Mouse (Mus musculus): Measurements from ENCODE around the gene 4931428F04Rik. TPM values are rescaled to one million over a fixed set of nuclear protein-coding genes. Genes with fewer than 3 reads are reported as not detected.
"Not testable (repeated sequence)": the region's sequence is repeated elsewhere in the genome, so short reads cannot be mapped to it uniquely, and the experiment has no call there.

4931428F04Rik gene
- total and polyA plus RNA-seq, 2 experiments from 2014 or later, result 3.3 to 3.5 TPM

- no peak overlapping the region for H3K9ac ChIP-seq (replicated peaks; ENCODE audit: low read depth, low read length)
- ATAC-seq (ENCODE audit: insufficient read depth, low read depth) (no peak), DNase-seq (ENCODE audit: low spot score) (no peak)
- H3K27ac ChIP-seq (ENCODE audit: low read depth), result no peak overlapping the region
- H3K4me2 ChIP-seq (ENCODE audit: low read depth, low read length), result no peak overlapping the region
- no peaks in the 10 kb centered on the region for H3K27me3 ChIP-seq (ENCODE audit: control insufficient read depth, insufficient read depth, low read length)
- no peaks in the 10 kb centered on the region for H3K4me1 ChIP-seq (ENCODE audit: control insufficient read depth, insufficient read depth)
- TF ChIP-seq EP300 (IDR thresholded peaks at IDR 0.05; ENCODE audit: low read depth), result no peak
- TF ChIP-seq CTCF (IDR thresholded peaks at IDR 0.05; ENCODE audit: low read depth), result no peak
- H3K36me3 ChIP-seq (replicated peaks; ENCODE audit: control insufficient read depth, insufficient read depth, low read length), result peaks cover 64% of the 10 kb centered on the region
- 91% methylated on average over 14 of the region's 14 CpGs for WGBS
- no peaks in the 10 kb centered on the region for H3K9me3 ChIP-seq (replicated peaks; ENCODE audit: control insufficient read depth, low read length)
- no peak overlapping the region for H3K4me3 ChIP-seq (ENCODE audit: low read depth, low read length)
Observed at GRCm38 (mm10) chr8:105237442-105238142, 52.1 kb downstream of the 4931428F04Rik start.

GRCm38 (mm10) chr8:105235206-105235605 is 54.5 kb downstream of the 4931428F04Rik start:
- Histone ChIP-seq H3K9me3 (replicated peaks; ENCODE audit: control insufficient read depth, low read length) (no peaks in the 10 kb centered on the region), H3K36me3 (replicated peaks; ENCODE audit: control insufficient read depth, insufficient read depth, low read length) (peaks cover 46% of the 10 kb centered on the region), H3K4me2 (ENCODE audit: low read depth, low read length) (no peak overlapping the region), H3K4me3 (ENCODE audit: low read depth, low read length) (no peak overlapping the region), H3K27ac (ENCODE audit: low read depth) (no peak overlapping the region), H3K9ac (replicated peaks; ENCODE audit: low read depth, low read length) (no peak overlapping the region), H3K27me3 (ENCODE audit: control insufficient read depth, insufficient read depth, low read length) (no peaks in the 10 kb centered on the region), H3K4me1 (ENCODE audit: control insufficient read depth, insufficient read depth) (no peaks in the 10 kb centered on the region)
- ATAC-seq (ENCODE audit: insufficient read depth, low read depth) (no peak), DNase-seq (ENCODE audit: low spot score) (no peak)
- TF ChIP-seq EP300 (IDR thresholded peaks at IDR 0.05; ENCODE audit: low read depth), result no peak
- TF ChIP-seq CTCF (IDR thresholded peaks at IDR 0.05; ENCODE audit: low read depth), result no peak
- 59% methylated on average over 1 of the region's 1 CpGs for WGBS

- no peaks in the 10 kb centered on the region for H3K27me3 ChIP-seq (ENCODE audit: control insufficient read depth, insufficient read depth, low read length)
- ATAC-seq (ENCODE audit: insufficient read depth, low read depth), result no peak
- no peak overlapping the region for H3K4me2 ChIP-seq (ENCODE audit: low read depth, low read length)
- H3K27ac ChIP-seq (ENCODE audit: low read depth), result no peak overlapping the region
- no peak for DNase-seq (ENCODE audit: low spot score)
- no peak overlapping the region for H3K4me3 ChIP-seq (ENCODE audit: low read depth, low read length)
- no peak for TF ChIP-seq CTCF (IDR thresholded peaks at IDR 0.05; ENCODE audit: low read depth)
- TF ChIP-seq EP300 (IDR thresholded peaks at IDR 0.05; ENCODE audit: low read depth), result no peak
- no peaks in the 10 kb centered on the region for H3K9me3 ChIP-seq (replicated peaks; ENCODE audit: control insufficient read depth, low read length)
- H3K36me3 ChIP-seq (replicated peaks; ENCODE audit: control insufficient read depth, insufficient read depth, low read length), result peaks cover 29% of the 10 kb centered on the region
- 74% methylated on average over 1 of the region's 1 CpGs for WGBS
- no peak overlapping the region for H3K9ac ChIP-seq (replicated peaks; ENCODE audit: low read depth, low read length)
- no peaks in the 10 kb centered on the region for H3K4me1 ChIP-seq (ENCODE audit: control insufficient read depth, insufficient read depth)
Observed at GRCm38 (mm10) chr8:105233126-105233935, 56.3 kb downstream of the 4931428F04Rik start.

- not testable (repeated sequence) for H3K27ac ChIP-seq (ENCODE audit: low read depth); ATAC-seq (ENCODE audit: insufficient read depth, low read depth); H3K4me3 ChIP-seq (ENCODE audit: low read depth, low read length); H3K9me3 ChIP-seq (replicated peaks; ENCODE audit: control insufficient read depth, low read length); DNase-seq (ENCODE audit: low spot score); H3K4me2 ChIP-seq (ENCODE audit: low read depth, low read length); H3K27me3 ChIP-seq (ENCODE audit: control insufficient read depth, insufficient read depth, low read length); H3K4me1 ChIP-seq (ENCODE audit: control insufficient read depth, insufficient read depth); H3K9ac ChIP-seq (replicated peaks; ENCODE audit: low read depth, low read length)
- WGBS, result 92% methylated on average over 4 of the region's 4 CpGs
- H3K36me3 ChIP-seq (replicated peaks; ENCODE audit: control insufficient read depth, insufficient read depth, low read length), result peaks cover 28% of the 10 kb centered on the region
Observed at GRCm38 (mm10) chr8:105232321-105232693, 57.4 kb downstream of the 4931428F04Rik start.

- ATAC-seq (ENCODE audit: insufficient read depth, low read depth) (no peak), DNase-seq (ENCODE audit: low spot score) (no peak)
- TF ChIP-seq EP300 (IDR thresholded peaks at IDR 0.05; ENCODE audit: low read depth), result no peak
- TF ChIP-seq CTCF (IDR thresholded peaks at IDR 0.05; ENCODE audit: low read depth), result no peak
- Histone ChIP-seq H3K4me2 (ENCODE audit: low read depth, low read length) (no peak overlapping the region), H3K36me3 (replicated peaks; ENCODE audit: control insufficient read depth, insufficient read depth, low read length) (peaks cover 28% of the 10 kb centered on the region), H3K4me3 (ENCODE audit: low read depth, low read length) (no peak overlapping the region), H3K4me1 (ENCODE audit: control insufficient read depth, insufficient read depth) (no peaks in the 10 kb centered on the region), H3K27me3 (ENCODE audit: control insufficient read depth, insufficient read depth, low read length) (no peaks in the 10 kb centered on the region), H3K9me3 (replicated peaks; ENCODE audit: control insufficient read depth, low read length) (no peaks in the 10 kb centered on the region), H3K27ac (ENCODE audit: low read depth) (no peak overlapping the region), H3K9ac (replicated peaks; ENCODE audit: low read depth, low read length) (no peak overlapping the region)
- 76% methylated on average over 12 of the region's 12 CpGs for WGBS
Observed at GRCm38 (mm10) chr8:105231503-105232320, 58.0 kb downstream of the 4931428F04Rik start.

MicroRNAs encoded within 50 kb of the gene (microRNA counts, 519-probe panel; counts per million panel counts)
- microRNA mmu-miR-328, result 4,291 counts per million, percentile 54 among the panel's probes with 10 or more counts

Small RNAs within 50 kb of the gene (microRNA-seq; reads per million reads assigned to microRNA genes)
- gene Gm27320 (not detected), gene Mir328 (638 reads per million, percentile 75 among the genes with 10 or more reads in this experiment)

Other genes with a start within 250 kb of the 4931428F04Rik start
- gene Ces3a, start 241.3 kb downstream of the 4931428F04Rik start, total RNA-seq (2014; rRNA removed; ENCODE audit: low replicate concordance), result not detected in 2 replicates
- gene Ces3a, start 241.3 kb downstream of the 4931428F04Rik start, polyA plus RNA-seq (2015; fragmentation: Nextera tagmentation; extraction: Ambion mirVana), result not detected in 2 replicates
- gene Ces3b, start 206.1 kb downstream of the 4931428F04Rik start, total RNA-seq (2014; rRNA removed; ENCODE audit: low replicate concordance), result 0.50 and 1.7 TPM in 2 replicates
- 0.16 and 0.34 TPM in 2 replicates for gene Ces3b, start 206.1 kb downstream of the 4931428F04Rik start, polyA plus RNA-seq (2015; fragmentation: Nextera tagmentation; extraction: Ambion mirVana)
- gene Ces4a, start 158.1 kb downstream of the 4931428F04Rik start, total RNA-seq (2014; rRNA removed; ENCODE audit: low replicate concordance), result not detected in 2 replicates
- not detected in 2 replicates for gene Ces4a, start 158.1 kb downstream of the 4931428F04Rik start, polyA plus RNA-seq (2015; fragmentation: Nextera tagmentation; extraction: Ambion mirVana)
- gene Cbfb, start 119.2 kb downstream of the 4931428F04Rik start, total RNA-seq (2014; rRNA removed; ENCODE audit: low replicate concordance), result 50.0 and 70.0 TPM in 2 replicates
- gene Cbfb, start 119.2 kb downstream of the 4931428F04Rik start, polyA plus RNA-seq (2015; fragmentation: Nextera tagmentation; extraction: Ambion mirVana), result 26.8 and 27.0 TPM in 2 replicates
- 27.1 and 30.4 TPM in 2 replicates for gene D230025D16Rik, start 64.7 kb downstream of the 4931428F04Rik start, total RNA-seq (2014; rRNA removed; ENCODE audit: low replicate concordance)
- 14.3 and 15.2 TPM in 2 replicates for gene D230025D16Rik, start 64.7 kb downstream of the 4931428F04Rik start, polyA plus RNA-seq (2015; fragmentation: Nextera tagmentation; extraction: Ambion mirVana)
- 6.0 and 9.7 TPM in 2 replicates for gene B3gnt9, start 34.7 kb downstream of the 4931428F04Rik start, total RNA-seq (2014; rRNA removed; ENCODE audit: low replicate concordance)
- 7.3 and 7.7 TPM in 2 replicates for gene B3gnt9, start 34.7 kb downstream of the 4931428F04Rik start, polyA plus RNA-seq (2015; fragmentation: Nextera tagmentation; extraction: Ambion mirVana)
- 9.0 and 10.4 TPM in 2 replicates for gene Tradd, start 25.3 kb downstream of the 4931428F04Rik start, total RNA-seq (2014; rRNA removed; ENCODE audit: low replicate concordance)
- 16.7 and 17.6 TPM in 2 replicates for gene Tradd, start 25.3 kb downstream of the 4931428F04Rik start, polyA plus RNA-seq (2015; fragmentation: Nextera tagmentation; extraction: Ambion mirVana)
- 1.5 and 6.4 TPM in 2 replicates for gene Fbxl8, start 25.2 kb downstream of the 4931428F04Rik start, total RNA-seq (2014; rRNA removed; ENCODE audit: low replicate concordance)
- gene Fbxl8, start 25.2 kb downstream of the 4931428F04Rik start, polyA plus RNA-seq (2015; fragmentation: Nextera tagmentation; extraction: Ambion mirVana), result 3.6 and 4.3 TPM in 2 replicates
- gene Hsf4, start 20.1 kb downstream of the 4931428F04Rik start, total RNA-seq (2014; rRNA removed; ENCODE audit: low replicate concordance), result 2.1 TPM in 1 of 2 replicates, not detected in the other
- 0.34 and 0.43 TPM in 2 replicates for gene Hsf4, start 20.1 kb downstream of the 4931428F04Rik start, polyA plus RNA-seq (2015; fragmentation: Nextera tagmentation; extraction: Ambion mirVana)
- 6.8 and 13.2 TPM in 2 replicates for gene Nol3, start 13.7 kb downstream of the 4931428F04Rik start, total RNA-seq (2014; rRNA removed; ENCODE audit: low replicate concordance)
- 9.8 and 10.0 TPM in 2 replicates for gene Nol3, start 13.7 kb downstream of the 4931428F04Rik start, polyA plus RNA-seq (2015; fragmentation: Nextera tagmentation; extraction: Ambion mirVana)
- 6.1 and 10.6 TPM in 2 replicates for gene Exoc3l, start 6.2 kb upstream of the 4931428F04Rik start, total RNA-seq (2014; rRNA removed; ENCODE audit: low replicate concordance)
- gene Exoc3l, start 6.2 kb upstream of the 4931428F04Rik start, polyA plus RNA-seq (2015; fragmentation: Nextera tagmentation; extraction: Ambion mirVana), result 9.5 and 9.9 TPM in 2 replicates
- 19.2 and 27.9 TPM in 2 replicates for gene E2f4, start 7.8 kb upstream of the 4931428F04Rik start, total RNA-seq (2014; rRNA removed; ENCODE audit: low replicate concordance)
- gene E2f4, start 7.8 kb upstream of the 4931428F04Rik start, polyA plus RNA-seq (2015; fragmentation: Nextera tagmentation; extraction: Ambion mirVana), result 21.8 and 22.6 TPM in 2 replicates
- gene Elmo3, start 15.7 kb upstream of the 4931428F04Rik start, total RNA-seq (2014; rRNA removed; ENCODE audit: low replicate concordance), result 1.4 and 2.2 TPM in 2 replicates
- 1.6 and 1.9 TPM in 2 replicates for gene Elmo3, start 15.7 kb upstream of the 4931428F04Rik start, polyA plus RNA-seq (2015; fragmentation: Nextera tagmentation; extraction: Ambion mirVana)
- 4.0 and 5.8 TPM in 2 replicates for gene Lrrc29, start 36.4 kb upstream of the 4931428F04Rik start, total RNA-seq (2014; rRNA removed; ENCODE audit: low replicate concordance)
- gene Lrrc29, start 36.4 kb upstream of the 4931428F04Rik start, polyA plus RNA-seq (2015; fragmentation: Nextera tagmentation; extraction: Ambion mirVana), result 1.1 and 1.5 TPM in 2 replicates
- gene Tmem208, start 36.5 kb upstream of the 4931428F04Rik start, total RNA-seq (2014; rRNA removed; ENCODE audit: low replicate concordance), result 69.3 and 81.0 TPM in 2 replicates
- 66.2 and 68.9 TPM in 2 replicates for gene Tmem208, start 36.5 kb upstream of the 4931428F04Rik start, polyA plus RNA-seq (2015; fragmentation: Nextera tagmentation; extraction: Ambion mirVana)
- 6.4 and 6.9 TPM in 2 replicates for gene Fhod1, start 58.1 kb upstream of the 4931428F04Rik start, total RNA-seq (2014; rRNA removed; ENCODE audit: low replicate concordance)
- 0.70 and 0.72 TPM in 2 replicates for gene Fhod1, start 58.1 kb upstream of the 4931428F04Rik start, polyA plus RNA-seq (2015; fragmentation: Nextera tagmentation; extraction: Ambion mirVana)
- gene Slc9a5, start 59.0 kb upstream of the 4931428F04Rik start, total RNA-seq (2014; rRNA removed; ENCODE audit: low replicate concordance), result 1.2 and 3.9 TPM in 2 replicates
- gene Slc9a5, start 59.0 kb upstream of the 4931428F04Rik start, polyA plus RNA-seq (2015; fragmentation: Nextera tagmentation; extraction: Ambion mirVana), result 0.27 and 0.41 TPM in 2 replicates
- gene Plekhg4, start 83.4 kb upstream of the 4931428F04Rik start, total RNA-seq (2014; rRNA removed; ENCODE audit: low replicate concordance), result not detected in 2 replicates
- gene Plekhg4, start 83.4 kb upstream of the 4931428F04Rik start, polyA plus RNA-seq (2015; fragmentation: Nextera tagmentation; extraction: Ambion mirVana), result 0.03 and 0.08 TPM in 2 replicates
- not detected in 2 replicates for gene Kctd19, start 123.6 kb upstream of the 4931428F04Rik start, total RNA-seq (2014; rRNA removed; ENCODE audit: low replicate concordance)
- not detected in 2 replicates for gene Kctd19, start 123.6 kb upstream of the 4931428F04Rik start, polyA plus RNA-seq (2015; fragmentation: Nextera tagmentation; extraction: Ambion mirVana)
- 0.23 TPM in 1 of 2 replicates, not detected in the other for gene Lrrc36, start 123.7 kb upstream of the 4931428F04Rik start, total RNA-seq (2014; rRNA removed; ENCODE audit: low replicate concordance)
- 0.36 and 0.56 TPM in 2 replicates for gene Lrrc36, start 123.7 kb upstream of the 4931428F04Rik start, polyA plus RNA-seq (2015; fragmentation: Nextera tagmentation; extraction: Ambion mirVana)
- 12.9 and 19.8 TPM in 2 replicates for gene Tppp3, start 181.7 kb upstream of the 4931428F04Rik start, total RNA-seq (2014; rRNA removed; ENCODE audit: low replicate concordance)
- 37.8 and 42.3 TPM in 2 replicates for gene Tppp3, start 181.7 kb upstream of the 4931428F04Rik start, polyA plus RNA-seq (2015; fragmentation: Nextera tagmentation; extraction: Ambion mirVana)
- 37.8 and 56.2 TPM in 2 replicates for gene Zdhhc1, start 207.0 kb upstream of the 4931428F04Rik start, total RNA-seq (2014; rRNA removed; ENCODE audit: low replicate concordance)
- gene Zdhhc1, start 207.0 kb upstream of the 4931428F04Rik start, polyA plus RNA-seq (2015; fragmentation: Nextera tagmentation; extraction: Ambion mirVana), result 19.1 TPM in 2 replicates
- not detected in 2 replicates for gene Hsd11b2, start 228.9 kb upstream of the 4931428F04Rik start, total RNA-seq (2014; rRNA removed; ENCODE audit: low replicate concordance)
- gene Hsd11b2, start 228.9 kb upstream of the 4931428F04Rik start, polyA plus RNA-seq (2015; fragmentation: Nextera tagmentation; extraction: Ambion mirVana), result 0.18 and 0.25 TPM in 2 replicates

All from heart, postnatal 0 days (tissue).